Mouse (Mus musculus): ENCODE measurements around the gene Tanc2. TPM values are rescaled to one million over a fixed set of nuclear protein-coding genes. Genes with fewer than 3 reads are reported as not detected.

Tanc2 gene
- polyA plus RNA-seq, 1 experiment from 2014 or later, result 4.7 TPM

DNA sequence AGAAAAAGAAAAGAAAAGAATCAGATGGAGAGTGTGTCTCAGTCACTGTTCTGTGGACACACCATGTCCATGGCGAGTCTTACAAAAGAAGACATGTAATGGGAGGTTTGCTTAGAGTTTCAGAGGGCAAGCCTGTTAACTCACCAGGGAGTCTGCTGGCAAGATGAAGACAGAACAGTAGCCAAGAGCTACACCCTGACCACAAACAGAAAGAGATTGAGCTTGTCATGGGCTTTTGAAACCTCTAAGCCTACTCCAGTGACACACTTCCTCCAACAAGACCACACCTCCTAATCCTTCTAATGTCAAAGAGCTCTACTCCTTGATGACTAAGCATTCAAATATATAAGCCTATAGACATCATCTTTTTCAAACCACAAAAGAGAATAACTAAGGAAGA is 317.6 kb downstream of the Tanc2 start:
- ATAC-seq, result no peak
- no peaks in the 10 kb centered on the region for H3K9me3 ChIP-seq (ENCODE audit: control insufficient read depth, low read length)
- no peak overlapping the region for H3K4me2 ChIP-seq (ENCODE audit: low read depth, low read length)
- H3K9ac ChIP-seq (ENCODE audit: low read depth, low read length), result no peak overlapping the region
- no peak overlapping the region for H3K4me3 ChIP-seq (ENCODE audit: low read length)
- no peaks in the 10 kb centered on the region for H3K27me3 ChIP-seq (replicated peaks; ENCODE audit: control insufficient read depth, insufficient read depth, low read length)
- H3K4me1 ChIP-seq (ENCODE audit: control insufficient read depth, insufficient read depth, low read length), result no peaks in the 10 kb centered on the region
- 90% methylated on average over 1 of the region's 1 CpGs for WGBS
- no peak overlapping the region for H3K27ac ChIP-seq (ENCODE audit: low read length)
- peaks cover 6% of the 10 kb centered on the region; the same call in 1 of the 2 replicates for H3K36me3 ChIP-seq (ENCODE audit: control insufficient read depth, insufficient read depth, low read length)

DNA sequence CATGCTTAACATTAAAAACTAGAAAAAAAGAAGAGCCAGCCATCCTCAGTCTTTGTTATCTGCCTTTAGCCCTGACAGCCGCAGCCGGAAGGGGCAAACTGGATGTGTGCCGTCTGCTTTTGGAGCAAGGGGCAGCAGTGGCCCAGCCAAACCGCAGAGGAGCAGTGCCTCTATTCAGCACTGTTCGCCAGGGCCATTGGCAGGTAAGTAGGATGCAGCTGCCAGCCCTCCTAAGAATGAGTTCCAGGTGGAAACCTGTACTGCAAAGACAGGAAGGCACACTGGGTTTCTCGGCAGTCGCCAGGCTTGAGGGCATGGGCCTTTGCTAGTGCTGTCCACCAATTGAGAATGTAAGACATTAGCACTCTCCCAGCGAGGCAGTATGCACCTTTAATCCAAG is 319.1 kb downstream of the Tanc2 start:
- Histone ChIP-seq H3K27me3 (replicated peaks; ENCODE audit: control insufficient read depth, insufficient read depth, low read length) (no peaks in the 10 kb centered on the region), H3K4me2 (ENCODE audit: low read depth, low read length) (no peak overlapping the region), H3K4me1 (ENCODE audit: control insufficient read depth, insufficient read depth, low read length) (no peaks in the 10 kb centered on the region), H3K9ac (ENCODE audit: low read depth, low read length) (no peak overlapping the region), H3K9me3 (ENCODE audit: control insufficient read depth, low read length) (no peaks in the 10 kb centered on the region), H3K4me3 (ENCODE audit: low read length) (no peak overlapping the region), H3K36me3 (ENCODE audit: control insufficient read depth, insufficient read depth, low read length) (peaks cover 6% of the 10 kb centered on the region; the same call in 1 of the 2 replicates), H3K27ac (ENCODE audit: low read length) (no peak overlapping the region)
- 89% methylated on average over 8 of the region's 8 CpGs for WGBS
- ATAC-seq, result no peak

DNA sequence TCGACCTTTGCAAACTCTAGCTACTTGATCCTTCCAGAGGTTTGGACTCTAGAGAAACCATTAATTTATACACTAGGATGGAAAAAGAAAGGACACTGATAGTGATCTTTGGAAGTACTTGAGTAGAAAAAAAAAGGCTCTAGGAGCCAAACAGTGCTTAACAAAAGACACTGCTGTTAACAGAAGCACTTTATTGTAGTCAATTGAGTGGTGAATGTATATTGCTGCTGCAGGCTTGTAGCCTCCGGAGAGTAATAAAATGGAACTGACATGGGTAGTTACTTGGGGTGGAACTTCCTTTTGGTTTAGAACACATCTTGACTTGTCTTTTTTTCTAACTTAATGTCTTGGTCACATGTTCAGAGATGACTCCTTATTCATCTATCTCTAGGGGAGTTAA is 319.8 kb downstream of the Tanc2 start:
- no peaks in the 10 kb centered on the region for H3K9me3 ChIP-seq (ENCODE audit: control insufficient read depth, low read length)
- 58% methylated on average over 2 of the region's 2 CpGs for WGBS
- H3K4me3 ChIP-seq (ENCODE audit: low read length), result no peak overlapping the region
- H3K27ac ChIP-seq (ENCODE audit: low read length), result no peak overlapping the region
- peaks cover 4% of the 10 kb centered on the region; the same call in 1 of the 2 replicates for H3K36me3 ChIP-seq (ENCODE audit: control insufficient read depth, insufficient read depth, low read length)
- H3K27me3 ChIP-seq (replicated peaks; ENCODE audit: control insufficient read depth, insufficient read depth, low read length), result no peaks in the 10 kb centered on the region
- ATAC-seq, result no peak
- no peaks in the 10 kb centered on the region for H3K4me1 ChIP-seq (ENCODE audit: control insufficient read depth, insufficient read depth, low read length)
- no peak overlapping the region for H3K4me2 ChIP-seq (ENCODE audit: low read depth, low read length)
- no peak overlapping the region for H3K9ac ChIP-seq (ENCODE audit: low read depth, low read length)

DNA sequence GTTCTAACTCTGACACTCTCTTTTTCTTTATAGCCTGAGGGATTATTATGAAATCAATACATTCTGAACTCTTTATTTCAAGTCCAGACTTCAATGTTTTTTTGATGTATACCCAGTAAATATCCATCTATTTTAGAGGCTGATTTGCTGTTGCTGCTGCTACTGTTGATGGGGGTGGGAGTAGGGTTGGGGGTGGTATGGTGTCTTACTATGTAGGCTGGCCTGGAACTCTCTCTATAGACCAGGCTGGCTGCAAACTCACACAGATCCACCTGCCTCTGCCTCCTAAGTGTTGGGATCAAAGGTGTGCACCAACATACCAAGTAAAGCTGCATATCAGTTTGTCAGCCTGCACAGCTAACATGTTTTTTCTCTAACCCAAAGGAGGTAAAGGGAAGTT is 321.4 kb downstream of the Tanc2 start:
- Histone ChIP-seq H3K4me2 (ENCODE audit: low read depth, low read length) (no peak overlapping the region), H3K9ac (ENCODE audit: low read depth, low read length) (no peak overlapping the region), H3K9me3 (ENCODE audit: control insufficient read depth, low read length) (no peaks in the 10 kb centered on the region), H3K4me3 (ENCODE audit: low read length) (no peak overlapping the region), H3K4me1 (ENCODE audit: control insufficient read depth, insufficient read depth, low read length) (no peaks in the 10 kb centered on the region), H3K27me3 (replicated peaks; ENCODE audit: control insufficient read depth, insufficient read depth, low read length) (no peaks in the 10 kb centered on the region), H3K36me3 (ENCODE audit: control insufficient read depth, insufficient read depth, low read length) (0 out of 2 replicates have a peak, but pooled peaks cover 3% of the 10 kb centered on the region), H3K27ac (ENCODE audit: low read length) (no peak overlapping the region)
- no peak for ATAC-seq

DNA sequence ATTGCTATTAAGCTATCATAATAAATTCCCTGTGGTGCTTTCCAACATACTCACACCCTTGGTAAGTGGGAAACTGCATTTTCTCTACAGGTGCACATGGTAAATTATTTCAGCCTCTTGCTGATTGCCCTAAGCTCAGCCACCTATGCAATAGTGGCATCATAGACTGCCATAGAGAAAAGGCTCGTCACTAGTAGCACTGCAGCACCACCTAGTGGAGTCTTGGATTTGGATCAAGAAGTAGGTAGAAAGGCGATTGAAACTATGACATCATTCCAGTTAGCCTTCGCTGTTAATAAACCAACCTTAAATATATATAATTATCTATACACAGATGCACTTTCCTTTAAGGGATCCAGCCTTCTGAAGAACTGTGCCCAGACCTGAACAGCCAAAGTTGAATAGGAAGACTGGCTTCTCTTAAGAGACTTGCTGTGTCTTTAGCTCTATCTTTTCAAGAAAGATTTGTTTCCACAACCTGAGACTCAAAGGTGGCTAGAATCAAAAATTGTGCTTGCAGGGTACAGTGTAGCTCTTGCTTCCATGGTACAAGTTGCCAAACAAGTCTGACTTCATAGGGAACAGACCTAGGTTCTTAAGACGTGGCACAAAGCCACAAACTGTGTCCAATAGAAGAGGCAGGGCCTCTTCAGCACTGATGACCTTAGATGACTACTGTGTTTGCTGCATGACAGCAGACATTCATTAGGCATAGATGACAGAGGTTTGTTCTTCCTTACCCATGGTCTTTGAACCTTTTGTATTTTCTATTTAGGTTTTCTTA is 322.0 kb downstream of the Tanc2 start:
- WGBS, result 30% methylated on average over 4 of the region's 4 CpGs
- Histone ChIP-seq H3K4me1 (ENCODE audit: control insufficient read depth, insufficient read depth, low read length) (no peaks in the 10 kb centered on the region), H3K9ac (ENCODE audit: low read depth, low read length) (no peak overlapping the region), H3K27ac (ENCODE audit: low read length) (no peak overlapping the region), H3K36me3 (ENCODE audit: control insufficient read depth, insufficient read depth, low read length) (0 out of 2 replicates have a peak, but pooled peaks cover 3% of the 10 kb centered on the region), H3K4me3 (ENCODE audit: low read length) (no peak overlapping the region), H3K9me3 (ENCODE audit: control insufficient read depth, low read length) (no peaks in the 10 kb centered on the region), H3K27me3 (replicated peaks; ENCODE audit: control insufficient read depth, insufficient read depth, low read length) (no peaks in the 10 kb centered on the region), H3K4me2 (ENCODE audit: low read depth, low read length) (no peak overlapping the region)
- peak; percentile 31; the same call in 1 of the 2 replicates for ATAC-seq

DNA sequence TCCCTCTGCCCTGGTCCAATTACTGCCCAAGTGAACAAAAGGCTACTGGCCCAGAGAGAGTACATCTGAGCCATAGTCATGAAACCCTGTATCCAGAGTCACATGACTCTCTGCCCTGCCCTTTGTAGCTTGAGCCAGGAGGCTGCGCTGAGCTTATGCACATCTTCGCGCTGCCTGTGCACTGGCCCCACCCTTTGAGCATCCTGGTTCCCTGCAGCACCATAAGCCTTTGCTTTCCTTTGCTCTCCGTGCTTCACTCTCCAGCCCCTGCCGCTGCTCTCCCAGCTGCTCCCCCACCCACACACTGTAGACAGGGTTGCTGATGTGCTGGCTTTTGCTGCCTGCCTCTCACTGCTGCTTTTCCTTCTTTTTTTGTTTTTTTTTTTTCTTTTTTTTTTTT is 323.8 kb downstream of the Tanc2 start:
- ATAC-seq, result no peak
- no peak overlapping the region for H3K4me2 ChIP-seq (ENCODE audit: low read depth, low read length)
- WGBS, result 74% methylated on average over 5 of the region's 5 CpGs
- no peak overlapping the region for H3K27ac ChIP-seq (ENCODE audit: low read length)
- no peak overlapping the region for H3K4me3 ChIP-seq (ENCODE audit: low read length)
- H3K36me3 ChIP-seq (ENCODE audit: control insufficient read depth, insufficient read depth, low read length), result 0 out of 2 replicates have a peak, but pooled peaks cover 3% of the 10 kb centered on the region
- no peaks in the 10 kb centered on the region for H3K9me3 ChIP-seq (ENCODE audit: control insufficient read depth, low read length)
- no peak overlapping the region for H3K9ac ChIP-seq (ENCODE audit: low read depth, low read length)
- no peaks in the 10 kb centered on the region for H3K4me1 ChIP-seq (ENCODE audit: control insufficient read depth, insufficient read depth, low read length)
- no peaks in the 10 kb centered on the region for H3K27me3 ChIP-seq (replicated peaks; ENCODE audit: control insufficient read depth, insufficient read depth, low read length)

DNA sequence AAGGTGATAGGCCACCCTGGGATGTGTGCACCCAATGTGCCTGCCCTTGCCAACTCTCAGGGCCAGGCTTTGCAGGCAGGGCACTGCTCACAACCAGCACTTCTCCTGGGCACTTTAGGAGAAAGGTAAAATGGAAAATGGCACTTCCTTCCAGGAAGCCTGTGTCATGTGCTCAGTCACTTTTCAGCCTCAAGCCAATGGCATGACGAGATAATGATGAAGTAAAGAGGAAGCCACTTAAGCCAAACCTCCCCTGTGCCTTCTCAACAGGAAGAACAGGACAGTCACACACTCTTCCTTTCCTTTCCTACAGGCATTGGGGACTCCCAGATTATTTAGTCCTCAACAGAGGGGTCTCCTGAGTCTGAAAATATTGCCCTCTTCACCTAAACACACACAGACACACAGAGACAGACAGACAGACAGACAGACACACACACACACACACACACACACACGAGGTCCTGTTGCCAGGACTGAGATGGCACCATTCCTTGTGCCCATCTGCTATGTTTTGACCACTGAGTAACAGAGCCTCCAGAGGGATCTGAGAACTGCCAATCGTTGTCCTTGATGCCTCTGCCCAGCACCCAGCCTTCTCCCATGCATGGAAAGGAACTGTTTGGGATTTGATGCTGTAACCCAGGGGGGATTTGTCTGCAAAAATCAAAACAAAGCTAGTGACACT is 330.5 kb downstream of the Tanc2 start:
- no peaks in the 10 kb centered on the region for H3K4me1 ChIP-seq (ENCODE audit: control insufficient read depth, insufficient read depth, low read length)
- ATAC-seq, result no peak

DNA sequence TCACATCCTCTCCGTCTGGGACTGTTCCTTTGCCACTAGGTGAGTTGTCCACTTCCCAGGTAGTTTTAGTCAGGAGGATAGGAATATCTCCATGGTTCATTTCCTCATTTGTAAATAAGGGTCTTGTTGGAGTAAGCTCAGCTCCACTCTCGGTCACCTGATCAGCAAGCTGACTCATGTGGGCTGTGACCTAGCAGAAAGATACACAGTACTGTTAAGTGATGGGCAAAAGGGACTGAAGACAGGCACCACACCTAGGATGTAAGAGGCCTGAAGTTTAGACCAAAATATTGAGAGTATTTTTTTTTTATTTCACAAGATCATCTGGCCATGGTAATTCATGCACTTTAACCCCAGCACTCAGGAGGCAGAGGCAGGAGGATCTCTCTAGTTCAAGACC is 331.1 kb downstream of the Tanc2 start:
- Histone ChIP-seq H3K4me3 (ENCODE audit: low read length) (no peak overlapping the region), H3K4me2 (ENCODE audit: low read depth, low read length) (no peak overlapping the region)
- 92% methylated on average over 2 of the region's 2 CpGs for WGBS

More for the DNA sequence above, 330.5 kb downstream of the Tanc2 start:
- H3K9ac ChIP-seq (ENCODE audit: low read depth, low read length), result no peak overlapping the region
- H3K4me3 ChIP-seq (ENCODE audit: low read length), result no peak overlapping the region
- H3K9me3 ChIP-seq (ENCODE audit: control insufficient read depth, low read length), result no peaks in the 10 kb centered on the region
- H3K4me2 ChIP-seq (ENCODE audit: low read depth, low read length), result no peak overlapping the region
- WGBS, result 84% methylated on average over 3 of the region's 3 CpGs
- no peak overlapping the region for H3K27ac ChIP-seq (ENCODE audit: low read length)
- H3K27me3 ChIP-seq (replicated peaks; ENCODE audit: control insufficient read depth, insufficient read depth, low read length), result no peaks in the 10 kb centered on the region
- H3K36me3 ChIP-seq (ENCODE audit: control insufficient read depth, insufficient read depth, low read length), result no peaks in the 10 kb centered on the region

DNA sequence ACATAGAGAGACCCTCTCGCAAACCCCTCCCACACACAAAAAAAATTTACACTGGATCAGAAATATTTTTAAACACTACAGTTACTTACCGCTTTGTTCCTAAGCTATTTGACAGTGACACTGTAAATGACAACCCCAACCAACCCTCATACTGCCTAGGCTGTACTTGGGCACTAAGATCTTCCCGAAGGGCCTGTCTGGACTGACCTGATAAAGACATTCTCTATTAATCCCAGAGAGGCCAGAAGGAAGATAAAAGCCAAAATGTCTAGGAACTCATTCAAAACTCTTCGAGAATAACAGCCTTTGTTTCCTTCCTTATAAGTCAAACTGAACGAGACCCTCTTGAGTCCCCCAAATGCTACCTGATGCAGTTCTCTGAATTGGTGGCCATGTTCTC is 331.5 kb downstream of the Tanc2 start:
- no peak for ATAC-seq
- no peak overlapping the region for H3K4me2 ChIP-seq (ENCODE audit: low read depth, low read length)
- H3K9me3 ChIP-seq (ENCODE audit: control insufficient read depth, low read length), result no peaks in the 10 kb centered on the region
- H3K4me3 ChIP-seq (ENCODE audit: low read length), result no peak overlapping the region
- H3K36me3 ChIP-seq (ENCODE audit: control insufficient read depth, insufficient read depth, low read length), result no peaks in the 10 kb centered on the region
- H3K9ac ChIP-seq (ENCODE audit: low read depth, low read length), result no peak overlapping the region
- 86% methylated on average over 5 of the region's 5 CpGs for WGBS
- H3K27ac ChIP-seq (ENCODE audit: low read length), result no peak overlapping the region
- no peaks in the 10 kb centered on the region for H3K27me3 ChIP-seq (replicated peaks; ENCODE audit: control insufficient read depth, insufficient read depth, low read length)
- H3K4me1 ChIP-seq (ENCODE audit: control insufficient read depth, insufficient read depth, low read length), result no peaks in the 10 kb centered on the region

More for the DNA sequence above, 331.1 kb downstream of the Tanc2 start:
- no peak overlapping the region for H3K9ac ChIP-seq (ENCODE audit: low read depth, low read length)
- H3K4me1 ChIP-seq (ENCODE audit: control insufficient read depth, insufficient read depth, low read length), result no peaks in the 10 kb centered on the region
- no peaks in the 10 kb centered on the region for H3K9me3 ChIP-seq (ENCODE audit: control insufficient read depth, low read length)
- ATAC-seq, result no peak
- no peaks in the 10 kb centered on the region for H3K27me3 ChIP-seq (replicated peaks; ENCODE audit: control insufficient read depth, insufficient read depth, low read length)
- H3K36me3 ChIP-seq (ENCODE audit: control insufficient read depth, insufficient read depth, low read length), result no peaks in the 10 kb centered on the region
- H3K27ac ChIP-seq (ENCODE audit: low read length), result no peak overlapping the region

Measured in intestine, embryonic 16.5 days (tissue).